Mouse (Mus musculus) cortical plate, adult 2 months (tissue): Measurements from ENCODE around the gene Zbtb9.

Experiments used
- CTCF ChIP-seq: fragments of 200-500 bp; IDR thresholded peaks from 2 replicates; pipeline ENCODE4 v1.5.1; 2011; ENCODE audit warnings: mild to moderate bottlenecking, control low read depth, low read length; ENCODE audit not compliant: insufficient read depth; ENCODE audit errors: extremely low read depth
- POLR2A ChIP-seq: fragments of 200-500 bp; IDR thresholded peaks from 2 replicates; pipeline ENCODE4 v1.6.1; 2011; ENCODE audit warnings: mild to moderate bottlenecking, low read length, control low read depth; ENCODE audit not compliant: insufficient read depth; ENCODE audit errors: extremely low read depth

DNA sequence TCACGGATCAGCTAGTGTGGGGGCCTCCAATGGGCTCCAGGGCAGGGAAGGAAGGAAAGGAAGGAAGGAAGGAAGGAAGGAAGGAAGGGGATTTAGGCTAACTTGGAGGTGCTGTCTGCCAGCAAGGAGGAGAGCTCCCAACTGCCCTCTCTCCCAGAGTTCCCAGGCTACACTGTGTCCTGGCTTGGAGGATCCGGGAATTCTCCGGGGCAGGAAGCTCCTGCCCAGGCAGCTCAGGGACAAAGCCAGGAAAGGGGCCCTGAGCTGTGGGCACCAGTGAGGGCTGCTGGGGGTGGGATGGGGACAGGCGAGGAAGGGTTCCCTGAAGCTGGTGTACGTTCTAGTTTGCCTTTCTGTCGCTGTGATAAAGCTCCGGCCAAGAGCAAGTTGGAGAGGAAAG is 63.5 kb downstream of the Zbtb9 start:
- TF ChIP-seq POLR2A = no peak
- TF ChIP-seq CTCF = no peak
